Mouse (Mus musculus) lung, adult 10 weeks (tissue): ENCODE results near the gene Gm17660. TPM values are rescaled to one million over a fixed set of nuclear protein-coding genes. Genes with fewer than 3 reads are reported as not detected.

ENCODE experiments used
- polyA plus RNA-seq: library from polyadenylated mRNA; stranded (reverse); fragments of 350-450 nt; fragmentation: Illumina TruSeq; extraction: RNeasy Lipid Tissue Mini Kit (QIAGEN cat#74804); gene quantifications from one replicate; pipeline ENCODE4 v1.2.3, GENCODE M21; 2014; ENCODE audit warnings: low read depth, low replicate concordance; ENCODE audit not compliant: insufficient read depth

Gm17660 gene
- not detected for polyA plus RNA-seq

DNA sequence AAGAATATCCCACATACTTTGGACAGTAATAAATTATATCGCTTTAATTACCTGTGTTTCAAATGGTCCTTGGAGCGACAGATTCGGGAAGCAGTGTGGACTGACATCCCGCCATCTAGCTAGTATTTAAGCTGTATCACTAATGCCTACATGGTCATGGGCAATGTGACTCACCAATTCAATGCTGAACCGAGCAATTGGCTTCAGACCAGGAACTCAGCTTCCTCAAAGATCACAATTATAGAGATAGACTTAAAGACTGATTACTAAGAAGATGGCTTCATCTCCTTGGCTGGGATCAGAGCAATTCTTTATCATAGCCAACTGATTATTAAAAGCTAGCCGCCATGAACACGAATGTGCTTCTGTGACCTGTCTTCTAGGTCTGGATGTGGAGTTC lies at the start of gene Gm17660:
Gm17660 (minus strand) TSS at position 101 of the 400 bp plus-strand sequence.

DNA sequence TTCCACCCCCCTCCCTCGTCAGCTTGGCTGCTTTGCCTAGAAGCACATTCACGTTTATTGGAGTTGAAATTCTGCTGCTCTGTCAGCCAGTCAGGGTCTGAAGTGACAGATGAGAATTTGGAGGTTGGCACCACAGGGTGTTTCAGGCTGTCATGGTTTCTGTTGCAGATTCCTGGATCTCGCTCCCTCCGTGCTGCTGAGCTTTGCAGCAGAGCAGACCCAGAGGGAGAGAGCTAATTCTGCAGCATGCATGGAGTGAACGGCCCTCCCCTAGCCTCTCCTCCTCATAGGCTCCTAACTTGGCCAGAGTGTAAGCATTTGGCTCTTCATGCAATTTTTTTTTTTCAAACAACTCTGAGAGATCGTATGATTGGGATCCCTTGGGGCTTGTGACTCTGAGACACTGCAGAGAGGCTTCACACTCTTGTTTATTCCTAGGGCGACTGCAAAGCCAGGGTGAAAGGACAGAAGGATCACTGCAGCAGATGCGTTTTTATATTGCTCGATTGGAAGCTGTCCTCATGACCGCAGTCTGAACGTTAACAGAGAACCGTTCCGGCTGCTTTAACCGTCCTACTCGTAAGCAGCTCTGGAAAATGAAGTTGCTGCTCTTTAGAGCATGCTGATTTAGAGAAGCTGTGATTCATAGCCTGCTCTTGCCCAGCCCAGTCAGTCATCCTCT lies 36.2 kb upstream of the Gm17660 start, which contains the start of gene Sparcl1:
Sparcl1 (minus strand) TSS at position 243 of the 682 bp plus-strand sequence.

DNA sequence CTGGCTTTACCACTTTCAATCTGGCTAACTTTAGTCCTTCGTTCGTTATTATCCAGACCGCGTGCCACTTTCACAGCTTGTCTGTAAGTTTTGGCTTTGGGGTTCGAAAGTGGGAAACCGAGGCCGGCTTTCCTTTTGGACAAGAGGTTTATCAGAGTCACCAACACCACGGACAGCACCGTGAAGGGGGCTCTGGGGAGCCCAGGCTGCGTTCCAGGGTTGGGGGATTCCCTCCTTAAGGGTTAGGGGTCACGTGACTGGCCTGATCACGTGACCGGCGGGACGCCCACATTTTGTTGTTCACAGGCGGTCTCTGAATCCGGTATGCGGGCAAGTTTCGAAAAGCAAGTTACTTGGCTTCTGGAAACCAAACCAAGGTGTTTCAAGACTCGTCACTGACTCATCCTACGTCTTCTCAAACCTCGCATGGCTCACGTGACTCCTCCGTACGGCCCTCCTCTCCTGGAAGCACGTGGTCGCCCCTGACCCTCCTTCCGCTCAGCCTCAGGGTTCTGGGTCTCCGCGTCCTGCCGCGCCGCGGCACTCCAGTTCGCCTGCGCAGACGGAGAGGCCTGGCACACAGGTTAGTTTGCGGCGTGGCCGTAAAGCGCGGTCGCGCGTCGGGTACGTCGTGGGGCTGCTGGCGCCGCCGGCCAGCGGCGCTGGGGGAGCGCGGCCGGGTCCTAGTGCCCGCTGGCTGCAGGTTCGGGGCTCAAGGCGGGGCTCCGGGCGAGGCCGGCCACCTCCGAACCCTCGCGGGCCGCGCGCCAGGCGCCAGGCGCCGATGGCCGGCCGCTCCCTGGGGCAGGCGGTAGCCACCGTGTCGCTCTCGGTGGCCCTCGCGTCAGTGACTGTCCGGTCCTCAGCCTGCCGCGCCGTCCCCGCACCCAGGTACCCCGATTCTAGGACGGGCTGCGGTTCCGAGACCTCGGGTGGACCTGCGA lies 30.9 kb downstream of the Gm17660 start, which contains the start of gene Nudt9:
Nudt9 (plus strand) TSS at position 51 of the 944 bp plus-strand sequence.

DNA sequence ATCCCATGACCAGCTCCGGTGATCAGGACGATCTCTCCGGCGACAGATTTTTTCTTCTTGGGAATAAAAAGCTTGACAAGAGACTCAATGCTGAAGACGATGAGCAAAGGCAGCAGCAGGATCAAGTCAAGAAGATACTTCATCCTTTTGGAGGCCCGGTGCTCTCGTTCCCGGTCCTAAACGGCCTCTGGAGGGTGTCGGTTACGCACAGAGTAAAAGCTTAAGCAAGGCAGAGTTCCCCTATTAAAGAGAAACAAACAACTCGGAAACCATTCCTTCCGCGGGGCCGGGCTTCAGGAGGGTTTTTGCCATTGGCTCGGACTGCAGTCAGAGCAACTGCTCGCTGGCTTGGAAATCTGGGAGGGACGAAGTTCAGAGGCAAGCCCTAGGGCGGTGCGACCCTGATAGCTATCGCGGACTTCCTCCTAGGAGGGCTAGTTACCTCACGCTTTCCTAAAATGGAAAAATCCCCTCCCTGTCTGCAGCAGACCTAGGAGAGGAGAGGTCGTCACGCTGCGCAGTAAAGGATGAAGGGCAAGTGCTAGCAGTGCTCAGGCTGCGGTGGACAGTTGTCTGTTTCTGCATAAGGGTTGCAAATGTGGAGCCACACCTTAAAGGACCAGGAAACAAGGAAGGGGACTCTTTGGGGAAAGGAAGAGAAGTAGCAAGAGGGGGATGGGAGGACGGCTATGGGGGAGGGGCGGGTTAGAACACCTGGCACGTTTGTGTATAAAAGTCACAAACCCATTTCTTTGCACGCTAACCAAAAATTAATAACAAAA lies 55.6 kb downstream of the Gm17660 start, which contains the start of gene Hsd17b11:
Hsd17b11 (minus strand) TSS at position 323 of the 782 bp plus-strand sequence.

Other genes with a start within 250 kb of the Gm17660 start
- gene Klhl8, start 166.3 kb downstream of the Gm17660 start, polyA plus RNA-seq, result 4.9 TPM
- not detected for gene Hsd17b13, start 100.2 kb downstream of the Gm17660 start, polyA plus RNA-seq
- 108 TPM for gene Hsd17b11, start 55.7 kb downstream of the Gm17660 start, polyA plus RNA-seq
- 51.2 TPM for gene Nudt9, start 31.3 kb downstream of the Gm17660 start, polyA plus RNA-seq
- 346 TPM for gene Sparcl1, start 36.1 kb upstream of the Gm17660 start, polyA plus RNA-seq
- not detected for gene Dspp, start 93.1 kb upstream of the Gm17660 start, polyA plus RNA-seq
- gene Dmp1, start 125.0 kb upstream of the Gm17660 start, polyA plus RNA-seq, result not detected
- gene Ibsp, start 221.6 kb upstream of the Gm17660 start, polyA plus RNA-seq, result not detected
- gene Mepe, start 247.7 kb upstream of the Gm17660 start, polyA plus RNA-seq, result not detected